Mouse (Mus musculus): Measurements from ENCODE around the gene Elmod3. TPM values are rescaled to one million over a fixed set of nuclear protein-coding genes. Genes with fewer than 3 reads are reported as not detected.

Gene Elmod3
- polyA plus RNA-seq, 2 experiments: 2.9 to 4.9 TPM

GRCm38 (mm10) chr6:72607060-72607459 is 8.8 kb upstream of the Elmod3 start:
- H3K27ac ChIP-seq: no peak overlapping the region
- peaks cover 31% of the 10 kb centered on the region for H3K36me3 ChIP-seq (replicated peaks; ENCODE audit: control insufficient read depth, insufficient read depth, low read depth)
- 73% methylated on average over 4 of the region's 4 CpGs for WGBS (ENCODE audit: insufficient replicate concordance)
- TF ChIP-seq CTCF (IDR thresholded peaks at IDR 0.05; ENCODE audit: low read depth) (no peak), EP300 (IDR thresholded peaks at IDR 0.05; ENCODE audit: low read depth) (no peak)
- no peaks in the 10 kb centered on the region for H3K9me3 ChIP-seq (ENCODE audit: control insufficient read depth, low read length)
- no peak overlapping the region for H3K4me3 ChIP-seq (ENCODE audit: insufficient read depth in 1 of 2, low read depth in 2 of 2, low read length in 2 of 2)
- no peak for DNase-seq (ENCODE audit: low read depth in 3 of 3, low spot score in 3 of 3)
- no peak overlapping the region for H3K4me2 ChIP-seq (ENCODE audit: low read depth)
- H3K4me1 ChIP-seq (replicated peaks; ENCODE audit: control insufficient read depth in 2 of 2, insufficient read depth in 2 of 2, low read length in 1 of 2): no peaks in the 10 kb centered on the region
- H3K9ac ChIP-seq (replicated peaks): no peak overlapping the region
- H3K27me3 ChIP-seq (ENCODE audit: control insufficient read depth, insufficient read depth, low read length): no peaks in the 10 kb centered on the region
- no peak for ATAC-seq (ENCODE audit: insufficient read depth)

GRCm38 (mm10) chr6:72604066-72604465 is 5.9 kb upstream of the Elmod3 start:
- no peaks in the 10 kb centered on the region for H3K9me3 ChIP-seq (ENCODE audit: control insufficient read depth, low read length)
- no peak overlapping the region for H3K4me3 ChIP-seq (ENCODE audit: insufficient read depth in 1 of 2, low read depth in 2 of 2, low read length in 2 of 2)
- DNase-seq (ENCODE audit: low read depth in 3 of 3, low spot score in 3 of 3): no peak
- H3K27ac ChIP-seq: no peak overlapping the region
- H3K27me3 ChIP-seq (ENCODE audit: control insufficient read depth, insufficient read depth, low read length): no peaks in the 10 kb centered on the region
- WGBS (ENCODE audit: insufficient replicate concordance): 69% methylated on average over 2 of the region's 2 CpGs
- H3K4me2 ChIP-seq (ENCODE audit: low read depth): no peak overlapping the region
- TF ChIP-seq EP300 (IDR thresholded peaks at IDR 0.05; ENCODE audit: low read depth) (no peak), CTCF (IDR thresholded peaks at IDR 0.05; ENCODE audit: low read depth) (no peak)
- no peak for ATAC-seq (ENCODE audit: insufficient read depth)
- H3K36me3 ChIP-seq (replicated peaks; ENCODE audit: control insufficient read depth, insufficient read depth, low read depth): peaks cover 14% of the 10 kb centered on the region
- peaks cover 0 to 2% of the 10 kb centered on the region in 2 experiments; a peak in 3 of 4 replicates for H3K4me1 ChIP-seq (replicated peaks; ENCODE audit: control insufficient read depth in 2 of 2, insufficient read depth in 2 of 2, low read length in 1 of 2)
- H3K9ac ChIP-seq (replicated peaks): no peak overlapping the region

DNA sequence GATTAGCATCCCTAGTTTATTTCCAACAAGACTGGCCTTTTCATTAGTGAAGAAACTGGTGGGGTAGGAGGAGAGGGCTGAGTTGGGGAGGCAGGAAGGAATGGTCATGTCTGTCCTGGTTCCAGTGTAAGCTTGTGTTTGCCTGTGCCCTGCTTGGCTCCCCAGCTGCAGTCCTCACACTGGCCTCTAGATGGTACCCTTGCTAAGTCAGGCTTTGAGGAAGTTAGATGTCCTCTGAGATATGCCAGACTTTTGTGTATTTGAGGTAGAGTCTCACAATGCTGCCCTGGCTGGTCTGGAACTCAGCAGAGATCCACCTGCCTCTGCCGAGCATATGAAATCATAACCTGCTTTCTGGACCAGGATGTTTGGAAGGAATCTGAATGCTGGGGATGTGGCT is 3.5 kb upstream of the Elmod3 start:
- no peak overlapping the region for H3K9ac ChIP-seq (replicated peaks)
- peak; percentile 53 to 58 (median 56) for DNase-seq (ENCODE audit: low read depth in 3 of 3, low spot score in 3 of 3)
- H3K4me1 ChIP-seq (replicated peaks; ENCODE audit: control insufficient read depth in 2 of 2, insufficient read depth in 2 of 2, low read length in 1 of 2): peaks cover 2 to 11% of the 10 kb centered on the region in 2 experiments; a peak in 3 of 4 replicates
- no peak overlapping the region for H3K4me2 ChIP-seq (ENCODE audit: low read depth)
- peaks cover 7% of the 10 kb centered on the region for H3K36me3 ChIP-seq (replicated peaks; ENCODE audit: control insufficient read depth, insufficient read depth, low read depth)
- no peak overlapping the region for H3K27ac ChIP-seq
- TF ChIP-seq EP300 (IDR thresholded peaks at IDR 0.05; ENCODE audit: low read depth): no peak
- peak; percentile 92 for TF ChIP-seq CTCF (IDR thresholded peaks at IDR 0.05; ENCODE audit: low read depth)
- H3K27me3 ChIP-seq (ENCODE audit: control insufficient read depth, insufficient read depth, low read length): no peaks in the 10 kb centered on the region
- ATAC-seq (ENCODE audit: insufficient read depth): no peak
- H3K4me3 ChIP-seq (ENCODE audit: insufficient read depth in 1 of 2, low read depth in 2 of 2, low read length in 2 of 2): no peak overlapping the region
- 10% methylated on average over 1 of the region's 1 CpGs for WGBS (ENCODE audit: insufficient replicate concordance)
- no peaks in the 10 kb centered on the region for H3K9me3 ChIP-seq (ENCODE audit: control insufficient read depth, low read length)

GRCm38 (mm10) chr6:72600771-72601170 is 2.6 kb upstream of the Elmod3 start:
- H3K27me3 ChIP-seq (ENCODE audit: control insufficient read depth, insufficient read depth, low read length): no peaks in the 10 kb centered on the region
- peaks cover 2 to 11% of the 10 kb centered on the region in 2 experiments; a peak in 3 of 4 replicates for H3K4me1 ChIP-seq (replicated peaks; ENCODE audit: control insufficient read depth in 2 of 2, insufficient read depth in 2 of 2, low read length in 1 of 2)
- no peak overlapping the region for H3K4me2 ChIP-seq (ENCODE audit: low read depth)
- no peak for ATAC-seq (ENCODE audit: insufficient read depth)
- 79% methylated on average over 12 of the region's 12 CpGs for WGBS (ENCODE audit: insufficient replicate concordance)
- no peak overlapping the region for H3K9ac ChIP-seq (replicated peaks)
- H3K9me3 ChIP-seq (ENCODE audit: control insufficient read depth, low read length): no peaks in the 10 kb centered on the region
- H3K4me3 ChIP-seq (ENCODE audit: insufficient read depth in 1 of 2, low read depth in 2 of 2, low read length in 2 of 2): no peak overlapping the region
- TF ChIP-seq CTCF (IDR thresholded peaks at IDR 0.05; ENCODE audit: low read depth) (no peak), EP300 (IDR thresholded peaks at IDR 0.05; ENCODE audit: low read depth) (no peak)
- no peak for DNase-seq (ENCODE audit: low read depth in 3 of 3, low spot score in 3 of 3)
- H3K36me3 ChIP-seq (replicated peaks; ENCODE audit: control insufficient read depth, insufficient read depth, low read depth): peaks cover 1% of the 10 kb centered on the region; the same call in 1 of the 2 replicates
- H3K27ac ChIP-seq: no peak overlapping the region

DNA sequence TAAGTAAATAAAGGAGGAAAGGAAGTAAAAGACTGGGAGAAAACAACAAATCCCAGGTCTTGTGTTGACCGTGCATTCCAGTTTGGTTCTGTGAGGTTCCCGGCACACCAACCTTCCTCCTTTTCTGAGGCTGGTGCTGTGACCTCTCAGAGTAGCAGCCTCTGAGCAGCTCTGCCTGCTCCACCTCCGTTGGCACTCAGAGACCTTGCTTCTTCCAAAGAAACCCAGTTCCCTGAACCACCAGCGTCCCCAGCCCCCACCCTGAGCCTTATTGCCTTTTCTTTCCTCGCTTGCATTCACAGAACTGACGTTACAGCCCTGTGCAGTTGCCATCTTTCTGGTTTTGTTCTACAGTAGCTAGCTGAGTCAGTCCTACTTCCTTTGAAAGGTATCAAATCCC is 2.0 kb upstream of the Elmod3 start:
- Histone ChIP-seq H3K36me3 (replicated peaks; ENCODE audit: control insufficient read depth, insufficient read depth, low read depth) (no peaks in the 10 kb centered on the region; the same call in 1 of the 2 replicates), H3K27me3 (ENCODE audit: control insufficient read depth, insufficient read depth, low read length) (no peaks in the 10 kb centered on the region), H3K27ac (no peak overlapping the region), H3K4me2 (ENCODE audit: low read depth) (no peak overlapping the region), H3K4me1 (replicated peaks; ENCODE audit: control insufficient read depth in 2 of 2, insufficient read depth in 2 of 2, low read length in 1 of 2) (peaks cover 2 to 11% of the 10 kb centered on the region in 2 experiments; a peak in 3 of 4 replicates), H3K4me3 (ENCODE audit: insufficient read depth in 1 of 2, low read depth in 2 of 2, low read length in 2 of 2) (no peak overlapping the region), H3K9ac (replicated peaks) (no peak overlapping the region), H3K9me3 (ENCODE audit: control insufficient read depth, low read length) (no peaks in the 10 kb centered on the region)
- no peak for DNase-seq (ENCODE audit: low read depth in 3 of 3, low spot score in 3 of 3)
- 68% methylated on average over 6 of the region's 6 CpGs for whole genome bisulfite sequencing (ENCODE audit: insufficient replicate concordance)
- TF ChIP-seq EP300 (IDR thresholded peaks at IDR 0.05; ENCODE audit: low read depth) (no peak), CTCF (IDR thresholded peaks at IDR 0.05; ENCODE audit: low read depth) (no peak)
- ATAC-seq (ENCODE audit: insufficient read depth): no peak

All from liver, embryonic 14.5 days (tissue).